Mouse (Mus musculus): ENCODE results near the gene BC052040. TPM values are rescaled to one million over a fixed set of nuclear protein-coding genes. Genes with fewer than 3 reads are reported as not detected.

BC052040 gene
- polyA plus RNA-seq (2015; fragmentation: Nextera tagmentation; extraction: Ambion mirVana) = 9.6 and 10.6 TPM in 2 replicates

- under 1% methylated on average over 41 of the region's 41 CpGs for WGBS
- Histone ChIP-seq H3K36me3 (no peaks in the 10 kb centered on the region), H3K27me3 (no peaks in the 10 kb centered on the region), H3K4me1 (peaks cover 19% of the 10 kb centered on the region), H3K9me3 (no peaks in the 10 kb centered on the region), H3K27ac (peak within 1 kb of the TSS; percentile 71; the same call in 1 of the 2 replicates), H3K4me2 (peak within 1 kb of the TSS; percentile 64), H3K9ac (peak within 1 kb of the TSS; percentile 50), H3K4me3 (peak within 1 kb of the TSS; percentile 72)
- peak; percentile 96 for ATAC-seq (ENCODE audit: insufficient number of reproducible peaks, low FRiP score, low TSS enrichment, low read depth)
These were observed at the start of gene BC052040 for GRCm38 (mm10) chr2:115581241-115581988. Gene BC052040 (plus strand): TSS chr2:115581716.

- no peak overlapping the region for H3K27ac ChIP-seq
- H3K27me3 ChIP-seq = no peaks in the 10 kb centered on the region
- H3K4me2 ChIP-seq = no peak overlapping the region
- H3K4me3 ChIP-seq = no peak overlapping the region
- no peaks in the 10 kb centered on the region for H3K9me3 ChIP-seq
- no peaks in the 10 kb centered on the region for H3K4me1 ChIP-seq
- H3K36me3 ChIP-seq = no peaks in the 10 kb centered on the region
- H3K9ac ChIP-seq = no peak overlapping the region
- ATAC-seq (ENCODE audit: insufficient number of reproducible peaks, low FRiP score, low TSS enrichment, low read depth) = no peak
- 37% methylated on average over 13 of the region's 13 CpGs for WGBS
These were observed 43.4 kb upstream of the BC052040 start for GRCm38 (mm10) chr2:115538009-115538690.

GRCm38 (mm10) chr2:115538691-115539283 is 42.7 kb upstream of the BC052040 start:
- Histone ChIP-seq H3K27me3 (no peaks in the 10 kb centered on the region), H3K27ac (no peak overlapping the region), H3K9me3 (no peaks in the 10 kb centered on the region), H3K36me3 (no peaks in the 10 kb centered on the region), H3K4me3 (no peak overlapping the region), H3K9ac (no peak overlapping the region), H3K4me1 (no peaks in the 10 kb centered on the region), H3K4me2 (no peak overlapping the region)
- WGBS = 25% methylated on average over 5 of the region's 5 CpGs
- no peak for ATAC-seq (ENCODE audit: insufficient number of reproducible peaks, low FRiP score, low TSS enrichment, low read depth)

GRCm38 (mm10) chr2:115539731-115540130 is 41.8 kb upstream of the BC052040 start:
- no peaks in the 10 kb centered on the region for H3K36me3 ChIP-seq
- no peak overlapping the region for H3K4me2 ChIP-seq
- H3K4me1 ChIP-seq = no peaks in the 10 kb centered on the region
- H3K9ac ChIP-seq = no peak overlapping the region
- ATAC-seq (ENCODE audit: insufficient number of reproducible peaks, low FRiP score, low TSS enrichment, low read depth) = no peak
- WGBS = 92% methylated on average over 5 of the region's 5 CpGs
- H3K27me3 ChIP-seq = no peaks in the 10 kb centered on the region
- H3K9me3 ChIP-seq = no peaks in the 10 kb centered on the region
- H3K4me3 ChIP-seq = no peak overlapping the region
- H3K27ac ChIP-seq = no peak overlapping the region

- Histone ChIP-seq H3K4me2 (no peak overlapping the region), H3K27me3 (no peaks in the 10 kb centered on the region), H3K9ac (no peak overlapping the region), H3K4me1 (no peaks in the 10 kb centered on the region), H3K9me3 (no peaks in the 10 kb centered on the region), H3K27ac (no peak overlapping the region), H3K36me3 (no peaks in the 10 kb centered on the region), H3K4me3 (no peak overlapping the region)
- WGBS = 31% methylated on average over 11 of the region's 11 CpGs
- ATAC-seq (ENCODE audit: insufficient number of reproducible peaks, low FRiP score, low TSS enrichment, low read depth) = no peak
These were observed 39.0 kb upstream of the BC052040 start for GRCm38 (mm10) chr2:115542401-115543123.

GRCm38 (mm10) chr2:115543212-115543611 is 38.3 kb upstream of the BC052040 start:
- ATAC-seq (ENCODE audit: insufficient number of reproducible peaks, low FRiP score, low TSS enrichment, low read depth) = no peak
- H3K27ac ChIP-seq = no peak overlapping the region

GRCm38 (mm10) chr2:115551901-115552300 is 29.6 kb upstream of the BC052040 start:
- H3K27me3 ChIP-seq = no peaks in the 10 kb centered on the region
- 80% methylated on average over 3 of the region's 3 CpGs for WGBS
- no peak for ATAC-seq (ENCODE audit: insufficient number of reproducible peaks, low FRiP score, low TSS enrichment, low read depth)
- no peak overlapping the region for H3K27ac ChIP-seq
- H3K36me3 ChIP-seq = no peaks in the 10 kb centered on the region
- no peak overlapping the region for H3K9ac ChIP-seq
- no peaks in the 10 kb centered on the region for H3K9me3 ChIP-seq
- H3K4me1 ChIP-seq = no peaks in the 10 kb centered on the region
- H3K4me3 ChIP-seq = no peak overlapping the region
- H3K4me2 ChIP-seq = no peak overlapping the region

More at GRCm38 (mm10) chr2:115543212-115543611, 38.3 kb upstream of the BC052040 start:
- Histone ChIP-seq H3K27me3 (no peaks in the 10 kb centered on the region), H3K9ac (no peak overlapping the region), H3K9me3 (no peaks in the 10 kb centered on the region), H3K4me3 (no peak overlapping the region), H3K4me1 (no peaks in the 10 kb centered on the region), H3K36me3 (no peaks in the 10 kb centered on the region), H3K4me2 (no peak overlapping the region)
- WGBS = 53% methylated on average over 4 of the region's 4 CpGs

GRCm38 (mm10) chr2:115562155-115562827 is 19.2 kb upstream of the BC052040 start:
- H3K27me3 ChIP-seq = no peaks in the 10 kb centered on the region
- WGBS = 50% methylated on average over 3 of the region's 3 CpGs
- no peak for ATAC-seq (ENCODE audit: insufficient number of reproducible peaks, low FRiP score, low TSS enrichment, low read depth)
- no peaks in the 10 kb centered on the region for H3K9me3 ChIP-seq
- no peak overlapping the region for H3K27ac ChIP-seq
- H3K9ac ChIP-seq = no peak overlapping the region
- no peak overlapping the region for H3K4me2 ChIP-seq
- H3K4me3 ChIP-seq = no peak overlapping the region
- no peaks in the 10 kb centered on the region for H3K36me3 ChIP-seq
- H3K4me1 ChIP-seq = no peaks in the 10 kb centered on the region

GRCm38 (mm10) chr2:115563436-115564093 is 18.0 kb upstream of the BC052040 start:
- H3K36me3 ChIP-seq = no peaks in the 10 kb centered on the region
- H3K4me3 ChIP-seq = no peak overlapping the region
- no peaks in the 10 kb centered on the region for H3K4me1 ChIP-seq
- no peak for ATAC-seq (ENCODE audit: insufficient number of reproducible peaks, low FRiP score, low TSS enrichment, low read depth)
- WGBS = 48% methylated on average over 6 of the region's 6 CpGs
- no peak overlapping the region for H3K9ac ChIP-seq
- no peak overlapping the region for H3K27ac ChIP-seq
- H3K9me3 ChIP-seq = no peaks in the 10 kb centered on the region
- no peaks in the 10 kb centered on the region for H3K27me3 ChIP-seq
- no peak overlapping the region for H3K4me2 ChIP-seq

- H3K9ac ChIP-seq = no peak overlapping the region
- H3K36me3 ChIP-seq = no peaks in the 10 kb centered on the region
- H3K27ac ChIP-seq = no peak overlapping the region
- H3K4me3 ChIP-seq = no peak overlapping the region
- no peaks in the 10 kb centered on the region for H3K27me3 ChIP-seq
- H3K9me3 ChIP-seq = no peaks in the 10 kb centered on the region
- no peak for ATAC-seq (ENCODE audit: insufficient number of reproducible peaks, low FRiP score, low TSS enrichment, low read depth)
- H3K4me1 ChIP-seq = no peaks in the 10 kb centered on the region
- 89% methylated on average over 1 of the region's 1 CpGs for WGBS
- no peak overlapping the region for H3K4me2 ChIP-seq
These were observed 9.5 kb upstream of the BC052040 start for GRCm38 (mm10) chr2:115571996-115572395.

GRCm38 (mm10) chr2:115574802-115575201 is 6.7 kb upstream of the BC052040 start:
- WGBS = 67% methylated on average over 5 of the region's 5 CpGs
- H3K4me3 ChIP-seq = no peak overlapping the region
- no peaks in the 10 kb centered on the region for H3K9me3 ChIP-seq
- ATAC-seq (ENCODE audit: insufficient number of reproducible peaks, low FRiP score, low TSS enrichment, low read depth) = no peak
- H3K9ac ChIP-seq = no peak overlapping the region
- no peak overlapping the region for H3K27ac ChIP-seq
- H3K27me3 ChIP-seq = no peaks in the 10 kb centered on the region
- H3K36me3 ChIP-seq = no peaks in the 10 kb centered on the region
- peaks cover 8% of the 10 kb centered on the region; the same call in 1 of the 2 replicates for H3K4me1 ChIP-seq
- no peak overlapping the region for H3K4me2 ChIP-seq

Measured in limb, embryonic 15.5 days (tissue).